Mouse (Mus musculus) CH12.LX (cell line): Measurements from ENCODE around the gene Tvp23a. TPM values are rescaled to one million over a fixed set of nuclear protein-coding genes. Genes with fewer than 3 reads are reported as not detected.

Experiments used
- DNase-seq: peaks from one replicate; pipeline ENCODE4 v3.0.0-alpha.2; 2013; ENCODE audit errors: extremely low read depth
- H3K27ac ChIP-seq: 2 replicates; pipeline ENCODE4 v1.5.1; 2012; ENCODE audit warnings: low read depth, mild to moderate bottlenecking, control low read depth, moderate library complexity; ENCODE audit not compliant: insufficient read depth
- H3K27me3 ChIP-seq: replicated peaks from 2 replicates; pipeline ENCODE3; 2012; ENCODE audit warnings: inconsistent platforms
- H3K36me3 ChIP-seq, 2 experiments: replicated peaks in 1 of 2; 2 replicates each; pipeline versions ENCODE3 to v1.6.1; 2012; ENCODE audit warnings: inconsistent platforms in 1 of 2, low read length in 1 of 2, mild to moderate bottlenecking in 1 of 2, mixed read lengths in 1 of 2, moderate library complexity in 1 of 2; ENCODE audit not compliant: control insufficient read depth in 1 of 2, insufficient read depth in 1 of 2
- H3K4me1 ChIP-seq, 2 experiments: 2 replicates each; pipeline ENCODE4 v1.6.1; 2012; ENCODE audit warnings: inconsistent platforms in 1 of 2, moderate library complexity in 1 of 2; ENCODE audit not compliant: insufficient read depth in 2 of 2, control insufficient read depth in 1 of 2
- H3K4me2 ChIP-seq: 2 replicates; pipeline ENCODE4 v1.6.1; 2012; ENCODE audit warnings: low read depth, mild to moderate bottlenecking, control low read depth; ENCODE audit not compliant: poor library complexity, insufficient read depth, severe bottlenecking
- H3K4me3 ChIP-seq, 3 experiments: fragments of 150-350 bp in 1 of 3; sonication (generic) in 1 of 3; replicated peaks in 1 of 3; 2 replicates each; pipeline versions ENCODE3 to v1.5.1; 2011 to 2012; ENCODE audit warnings: low read depth in 2 of 3, low read length in 2 of 3, mild to moderate bottlenecking in 2 of 3, moderate library complexity in 2 of 3, control low read depth in 1 of 3, improper control_type of control experiment in 1 of 3, inconsistent platforms in 1 of 3, mixed read lengths in 1 of 3; ENCODE audit not compliant: poor library complexity in 1 of 3
- H3K79me2 ChIP-seq: replicated peaks from 2 replicates; pipeline ENCODE4 v1.6.1; 2012; ENCODE audit warnings: mild to moderate bottlenecking, moderate library complexity; ENCODE audit not compliant: control insufficient read depth, poor library complexity, insufficient read depth, severe bottlenecking; ENCODE audit errors: extremely low read depth
- H3K9ac ChIP-seq: 2 replicates; pipeline ENCODE4 v1.6.1; 2012; ENCODE audit warnings: low read depth, mild to moderate bottlenecking, control low read depth, moderate library complexity; ENCODE audit not compliant: insufficient read depth
- H3K9me3 ChIP-seq: replicated peaks from 2 replicates; pipeline ENCODE3; 2012; ENCODE audit warnings: low read length, inconsistent platforms, mixed read lengths
- CHD2 ChIP-seq: IDR thresholded peaks from 2 replicates; pipeline ENCODE4 v1.6.1; 2011; ENCODE audit warnings: low read length, improper control_type of control experiment
- CTCF ChIP-seq, 2 experiments: IDR thresholded peaks in 1 of 2; conservative IDR thresholded peaks in 1 of 2; 2 replicates each; pipeline ENCODE4 v1.5.1; 2011 to 2012; ENCODE audit warnings: low read depth in 2 of 2, low read length in 2 of 2, improper control_type of control experiment in 1 of 2, inconsistent platforms in 1 of 2, mild to moderate bottlenecking in 1 of 2, moderate library complexity in 1 of 2
- ELF1 ChIP-seq: IDR thresholded peaks from 2 replicates; pipeline ENCODE4 v1.6.1; 2014; ENCODE audit warnings: low read depth, mild to moderate bottlenecking, inconsistent platforms, low read length, improper control_type of control experiment
- EP300 ChIP-seq: IDR thresholded peaks from 2 replicates; pipeline ENCODE4 v1.6.1; 2011; ENCODE audit warnings: low read length, improper control_type of control experiment
- ETS1 ChIP-seq: conservative IDR thresholded peaks from 2 replicates; pipeline ENCODE4 v1.6.1; 2012; ENCODE audit warnings: low read depth, mild to moderate bottlenecking, inconsistent platforms, low read length, improper control_type of control experiment, moderate library complexity
- IRF4 ChIP-seq: IDR thresholded peaks from 2 replicates; pipeline ENCODE4 v1.6.1; 2014; ENCODE audit warnings: low read depth, mild to moderate bottlenecking, inconsistent platforms, low read length, improper control_type of control experiment
- JUN ChIP-seq: IDR thresholded peaks from 2 replicates; pipeline ENCODE4 v1.6.1; 2011; ENCODE audit warnings: low read depth, mild to moderate bottlenecking, low read length, improper control_type of control experiment, moderate library complexity; ENCODE audit not compliant: insufficient read depth
- MAX ChIP-seq: IDR thresholded peaks from 2 replicates; pipeline ENCODE4 v1.6.1; 2011; ENCODE audit warnings: low read length, improper control_type of control experiment
- MAZ ChIP-seq: IDR thresholded peaks from 2 replicates; pipeline ENCODE4 v1.6.1; 2012; ENCODE audit warnings: low read depth, mild to moderate bottlenecking, inconsistent platforms, low read length, improper control_type of control experiment, moderate library complexity
- MXI1 ChIP-seq: IDR thresholded peaks from 2 replicates; pipeline ENCODE4 v1.6.1; 2011; ENCODE audit warnings: mild to moderate bottlenecking, low read depth, low read length, improper control_type of control experiment
- NELFE ChIP-seq: IDR thresholded peaks from 2 replicates; pipeline ENCODE4 v1.6.1; 2011; ENCODE audit warnings: low read depth, low read length, improper control_type of control experiment
- NRF1 ChIP-seq: IDR thresholded peaks from 2 replicates; pipeline ENCODE4 v1.6.1; 2014; ENCODE audit warnings: low read depth, mild to moderate bottlenecking, inconsistent platforms, low read length, improper control_type of control experiment, moderate library complexity
- PAX5 ChIP-seq: IDR thresholded peaks from 2 replicates; pipeline ENCODE4 v1.6.1; 2012; ENCODE audit warnings: low read length, inconsistent platforms, mixed read lengths
- RCOR1 ChIP-seq: conservative IDR thresholded peaks from 2 replicates; pipeline ENCODE4 v1.6.1; 2012; ENCODE audit warnings: low read depth, mild to moderate bottlenecking, inconsistent platforms, low read length, improper control_type of control experiment
- SIN3A ChIP-seq: IDR thresholded peaks from 2 replicates; pipeline ENCODE4 v1.6.1; 2012; ENCODE audit warnings: low read length, improper control_type of control experiment, inconsistent platforms
- SMC3 ChIP-seq: IDR thresholded peaks from 2 replicates; pipeline ENCODE4 v1.6.1; 2011; ENCODE audit warnings: low read depth, low read length, improper control_type of control experiment
- TCF12 ChIP-seq: IDR thresholded peaks from 2 replicates; pipeline ENCODE4 v1.6.1; 2014; ENCODE audit warnings: low read depth, mild to moderate bottlenecking, inconsistent platforms, low read length, improper control_type of control experiment
- dilution Hi-C: fragments of 300-500 bp; cut with MboI; formaldehyde crosslinking; loops from 2 replicates; pipeline ENCODE4 v1.14.3; 2020; ENCODE audit warnings: low sequenced_read_pairs; ENCODE audit not compliant: extremely low pct_unique_long_range_greater_than_20kb, extremely low pct_ligation_motif_present
- in situ Hi-C: fragments of 300-500 bp; cut with MboI; formaldehyde crosslinking; loops from 3 replicates; pipeline ENCODE4 v1.14.3; 2019; ENCODE audit warnings: low sequenced_read_pairs, low pct_ligation_motif_present, low pct_unique_long_range_greater_than_20kb, mixed read lengths
- polyA plus RNA-seq: library from polyadenylated mRNA; unstranded; fragments of >175 nt; gene quantifications from 2 replicates; pipeline ENCODE4 v1.2.1, GENCODE M21; 2012; ENCODE audit warnings: low read depth; ENCODE audit not compliant: insufficient read length
- total RNA-seq, 2 experiments: library from RNA; depleted of rRNA; stranded (reverse); fragments of 300-350 nt in 1 of 2; fragments of >200 nt in 1 of 2; gene quantifications; 2 replicates each; pipeline ENCODE4 v1.2.3; 2012 to 2014

Gene Tvp23a
- total and polyA plus RNA-seq, 3 experiments = 0.68 to 1.8 TPM; not detected in 1

GRCm38 (mm10) chr16:10447781-10448180 lies 619 bp upstream of the Tvp23a start:
- Histone ChIP-seq H3K9ac (no peak overlapping the region), H3K9me3 (no peaks in the 10 kb centered on the region), H3K27ac (no peak overlapping the region), H3K4me3 (no peak overlapping the region), H3K27me3 (no peaks in the 10 kb centered on the region), H3K36me3 (no peaks in the 10 kb centered on the region), H3K4me1 (peaks cover 31 to 58% of the 10 kb centered on the region in 2 experiments), H3K79me2 (no peaks in the 10 kb centered on the region), H3K4me2 (no peak overlapping the region)
- dilution Hi-C loops (no loop called here), in situ Hi-C loops (no loop called here)
- TF ChIP-seq NELFE = 0 out of 2 replicates have a peak, but pooled peaks have one; percentile 28
- TF ChIP-seq JUN = no peak
- TF ChIP-seq EP300 = peak; percentile 74
- no peak for TF ChIP-seq MXI1
- TF ChIP-seq CHD2 = peak; percentile 78
- peak; percentile 80 for TF ChIP-seq TCF12
- no peak for TF ChIP-seq MAX
- TF ChIP-seq ETS1 = peak; percentile 45
- TF ChIP-seq PAX5 = no peak
- TF ChIP-seq SMC3 = peak; percentile 17; the same call in 1 of the 2 replicates
- TF ChIP-seq NRF1 = 0 out of 2 replicates have a peak, but pooled peaks have one; percentile 12
- peak; percentile 62; the same call in 1 of the 2 replicates for TF ChIP-seq IRF4
- 0 out of 2 replicates have a peak, but pooled peaks have one; percentile 18 for TF ChIP-seq ELF1
- peak; percentile 67; the same call in 1 of the 2 replicates for TF ChIP-seq RCOR1
- 0 out of 4 replicates have a peak, but pooled peaks of 1 of the 2 experiments have one; percentile 3 for TF ChIP-seq CTCF (conservative IDR thresholded peaks at IDR 0.05 in 1 of 2, IDR thresholded peaks at IDR 0.05 in 1 of 2; ENCODE audit: low read depth in 2 of 2, low read length in 2 of 2)
- no peak for TF ChIP-seq SIN3A
- TF ChIP-seq MAZ = 0 out of 2 replicates have a peak, but pooled peaks have one; percentile 58
- DNase-seq = peak; percentile 46

- Histone ChIP-seq H3K27ac (no peak overlapping the region), H3K4me3 (no peak overlapping the region), H3K9ac (no peak overlapping the region), H3K79me2 (no peaks in the 10 kb centered on the region), H3K4me1 (peaks cover 31 to 58% of the 10 kb centered on the region in 2 experiments), H3K36me3 (no peaks in the 10 kb centered on the region), H3K27me3 (no peaks in the 10 kb centered on the region)
- in situ Hi-C loops = no loop called here
- dilution Hi-C loops = no loop called here
- no peak for DNase-seq
- no peak for TF ChIP-seq IRF4
- TF ChIP-seq, all 38 proteins: peak for 0
- Histone ChIP-seq H3K4me2 (no peak overlapping the region), H3K9me3 (no peaks in the 10 kb centered on the region)
Measured at GRCm38 (mm10) chr16:10446573-10447263, 444 bp downstream of the Tvp23a start.
